Mouse (Mus musculus): Measurements from ENCODE around the gene Ptgs1.

The Ptgs1 gene

DNA sequence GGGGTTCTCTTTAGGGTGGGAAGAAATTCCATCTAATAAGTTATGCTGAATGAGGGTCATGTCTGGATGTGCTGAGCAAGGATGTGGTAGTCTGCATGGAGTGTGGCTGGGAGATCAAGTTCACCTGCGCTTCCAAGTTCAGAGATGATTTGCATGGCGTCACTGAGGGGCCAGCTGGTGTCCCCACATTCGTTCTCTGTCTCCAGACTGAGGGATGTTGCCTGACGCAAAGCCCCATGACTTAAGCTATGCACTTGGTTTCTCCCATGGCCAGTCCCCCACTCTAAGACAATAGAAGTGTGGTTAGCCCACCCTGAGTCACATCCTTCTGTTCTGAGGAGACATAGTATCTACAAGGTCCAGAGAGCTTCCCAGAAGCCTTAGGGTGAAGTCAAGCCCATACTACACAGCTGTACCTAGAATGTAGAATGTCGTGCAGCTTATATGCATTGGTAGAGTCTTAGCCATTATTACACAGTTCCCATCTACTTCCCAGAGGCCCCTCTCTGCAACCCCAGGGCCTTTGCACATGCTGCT lies 15.0 kb upstream of the Ptgs1 start:
- no peak for DNase-seq

GRCm38 (mm10) chr2:36216546-36216945 lies 13.7 kb upstream of the Ptgs1 start:
- peak; percentile 64 to 72 for DNase-seq

DNA sequence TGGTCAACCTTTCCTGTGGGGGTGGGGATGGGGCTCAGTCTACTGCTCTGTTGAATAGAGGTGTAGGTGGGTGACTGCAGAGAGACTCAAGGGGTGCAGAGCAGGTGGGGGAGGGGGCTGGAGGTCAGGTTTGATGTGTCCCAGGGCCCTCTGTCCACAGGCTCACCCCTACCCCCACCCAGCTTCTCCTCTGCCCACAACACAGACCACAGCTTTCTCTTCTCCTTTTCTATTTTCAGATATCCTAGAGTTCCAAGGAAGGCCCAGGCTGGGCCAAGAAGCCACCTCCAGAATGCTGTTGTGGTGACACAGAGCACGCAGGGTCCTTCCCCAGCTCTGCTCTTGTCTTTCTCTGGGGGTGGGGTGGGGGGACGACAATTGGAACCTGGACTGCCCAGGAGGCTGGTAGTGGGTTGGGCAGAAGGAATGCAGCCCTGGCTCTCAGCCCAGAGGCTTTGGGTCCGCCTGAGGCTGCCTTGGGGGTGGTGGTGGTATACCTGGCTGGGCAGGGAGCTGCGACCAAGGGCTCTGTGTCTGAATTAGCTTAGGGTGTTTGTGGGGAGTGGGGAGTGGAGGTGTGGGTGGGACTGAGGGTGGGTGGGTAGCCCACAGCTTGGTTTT lies 13.2 kb upstream of the Ptgs1 start:
- DNase-seq, result peak; percentile 65 to 81

DNA sequence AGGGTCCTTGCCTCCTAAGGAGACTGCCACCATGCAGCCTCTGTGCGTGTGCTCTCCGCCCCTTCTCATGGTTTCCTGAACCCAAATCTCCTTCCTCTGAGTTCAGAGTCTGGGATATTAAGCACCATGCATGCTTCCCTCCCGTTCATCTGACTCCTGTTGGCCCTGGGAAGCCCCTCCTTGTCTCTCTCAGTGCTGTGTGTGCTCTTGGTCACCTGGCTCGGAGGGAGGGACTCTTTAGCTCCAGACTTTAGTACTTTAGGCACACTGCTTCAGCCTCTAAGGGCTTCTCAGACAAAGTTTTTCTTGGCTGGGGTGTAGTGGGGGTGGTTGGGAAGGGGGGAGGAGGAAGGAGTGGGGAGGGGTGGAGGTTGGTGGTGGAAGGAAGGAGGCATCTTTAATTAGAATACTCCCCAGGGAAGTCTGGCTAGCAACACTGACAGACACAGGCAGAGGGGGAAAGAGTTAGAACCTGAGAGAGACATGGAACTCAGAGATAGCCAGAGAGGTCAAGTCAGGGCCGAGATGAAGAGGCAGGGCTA lies 12.5 kb upstream of the Ptgs1 start:
- no peak for DNase-seq

DNA sequence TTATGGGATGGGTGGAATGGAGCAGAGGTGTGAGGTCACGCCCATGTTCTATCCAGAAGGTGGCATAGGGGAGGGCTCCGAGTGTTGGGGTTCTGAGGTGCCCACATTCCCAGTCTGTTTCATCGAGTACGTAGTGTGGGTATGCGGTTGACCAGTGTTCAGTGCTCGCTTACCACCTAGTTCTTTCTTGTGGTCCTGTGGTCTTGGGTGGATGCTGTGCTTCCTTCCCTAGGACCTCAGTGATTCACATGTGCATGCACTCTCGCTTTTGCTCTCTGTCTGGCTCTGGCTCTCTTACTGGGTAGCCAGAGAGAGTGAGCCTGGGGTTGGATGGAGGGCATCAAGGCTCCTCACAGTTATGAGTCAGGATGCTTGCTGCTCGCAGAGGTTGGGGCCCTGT lies 10.1 kb upstream of the Ptgs1 start:
- DNase-seq, result no peak

- DNase-seq, result no peak
Observed at GRCm38 (mm10) chr2:36220891-36221290, 9.3 kb upstream of the Ptgs1 start.

DNA sequence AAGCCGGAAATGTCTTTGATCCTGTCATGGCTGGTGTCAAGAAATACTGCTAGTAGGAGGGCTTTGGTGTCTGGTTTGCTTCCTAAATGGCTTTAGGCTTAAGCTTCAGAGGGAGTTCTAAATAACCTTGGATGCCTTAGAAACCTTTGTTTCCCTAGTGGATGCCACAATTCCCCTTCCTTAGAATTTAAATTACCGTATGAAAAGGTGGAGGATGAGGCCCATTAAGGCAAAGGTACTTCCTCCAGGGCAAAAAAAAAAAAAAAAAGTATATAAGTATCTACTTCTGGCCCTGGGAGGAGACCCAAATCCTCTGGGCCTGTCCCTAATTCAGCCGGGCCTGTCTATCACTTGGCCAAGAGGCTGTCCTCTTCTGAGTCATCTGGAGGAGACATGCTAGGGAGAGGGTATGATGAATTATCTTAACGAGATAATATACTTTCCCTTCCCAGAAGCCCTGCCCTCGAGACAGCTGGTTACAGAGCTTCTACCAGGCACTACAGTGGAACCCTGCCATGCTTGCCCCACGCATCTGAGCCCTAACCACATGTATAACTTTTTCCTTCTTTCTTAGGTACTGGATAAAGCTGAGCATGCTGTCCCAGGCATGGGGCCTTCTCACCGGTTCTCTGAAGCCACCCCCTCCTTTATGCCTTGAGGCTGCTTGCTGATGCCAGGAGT lies 7.9 kb upstream of the Ptgs1 start:
- no peak for DNase-seq

GRCm38 (mm10) chr2:36223436-36223835 lies 6.8 kb upstream of the Ptgs1 start:
- DNase-seq, result no peak

GRCm38 (mm10) chr2:36224153-36224552 lies 6.1 kb upstream of the Ptgs1 start:
- DNase-seq, result no peak

DNA sequence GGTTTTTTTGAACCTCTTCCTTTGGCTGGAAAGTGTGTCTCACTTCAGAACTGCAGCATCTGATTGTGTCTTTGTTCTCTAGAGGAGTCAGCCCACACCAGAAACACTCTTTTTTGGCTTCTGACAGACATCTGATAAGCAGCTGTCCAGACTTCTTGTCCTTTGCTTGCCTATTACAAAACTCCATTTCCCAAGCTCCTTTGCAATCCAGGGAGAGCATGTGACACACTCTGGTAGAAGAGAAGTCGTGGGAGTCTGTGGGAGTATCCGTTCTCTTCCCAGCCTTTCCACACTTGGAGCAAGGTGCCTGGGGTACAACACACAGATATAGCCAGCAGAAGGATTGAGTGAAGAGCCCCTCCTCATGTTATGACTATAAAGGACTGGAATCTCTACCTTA lies 5.6 kb upstream of the Ptgs1 start:
- DNase-seq, result no peak

- no peak for DNase-seq
Observed at GRCm38 (mm10) chr2:36230967-36231366, 741 bp downstream of the Ptgs1 start.

DNA sequence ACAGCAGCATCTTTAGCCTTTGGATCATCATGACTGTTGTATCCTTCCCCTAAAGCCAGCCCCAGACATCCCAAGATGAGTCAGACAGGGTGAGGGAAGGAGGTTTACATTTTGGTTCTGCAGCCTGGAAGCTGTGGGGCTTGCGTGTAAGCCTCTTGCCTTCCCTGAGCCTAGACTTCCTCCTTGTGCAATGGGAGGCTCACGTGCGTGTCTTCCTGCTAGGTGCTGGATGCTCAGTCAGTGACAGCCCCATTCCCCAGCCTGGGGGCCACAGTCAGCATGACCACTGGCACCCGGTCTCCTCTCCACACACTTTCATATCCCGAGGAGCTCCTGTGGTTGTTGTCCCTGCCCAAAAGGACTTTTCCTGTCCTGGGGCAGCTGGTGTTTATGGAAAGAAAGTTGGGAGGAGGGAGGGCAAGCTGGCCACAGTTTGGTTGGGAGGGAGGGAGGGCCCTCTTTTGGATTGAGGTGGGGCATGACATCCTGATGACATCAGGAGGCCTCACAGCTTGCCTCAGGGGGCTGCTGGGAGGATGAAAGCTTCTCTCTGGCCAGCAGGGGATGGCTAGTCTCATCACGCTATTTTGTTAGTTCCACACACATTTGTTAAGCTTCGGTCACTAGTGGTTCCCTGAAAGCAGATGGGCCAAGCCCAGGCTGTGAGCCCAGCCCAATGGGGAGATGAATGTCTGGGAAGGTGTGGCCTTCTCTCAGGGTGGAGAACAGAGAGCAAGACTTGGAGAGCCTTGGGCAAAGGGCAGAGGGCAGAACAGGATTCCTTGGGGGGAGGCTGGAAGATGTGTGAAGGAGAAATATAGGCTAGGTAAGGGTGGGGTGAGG lies 4.5 kb downstream of the Ptgs1 start:
- no peak for DNase-seq

GRCm38 (mm10) chr2:36235917-36236316 lies 5.7 kb downstream of the Ptgs1 start:
- peak; percentile 43 to 64 for DNase-seq

DNA sequence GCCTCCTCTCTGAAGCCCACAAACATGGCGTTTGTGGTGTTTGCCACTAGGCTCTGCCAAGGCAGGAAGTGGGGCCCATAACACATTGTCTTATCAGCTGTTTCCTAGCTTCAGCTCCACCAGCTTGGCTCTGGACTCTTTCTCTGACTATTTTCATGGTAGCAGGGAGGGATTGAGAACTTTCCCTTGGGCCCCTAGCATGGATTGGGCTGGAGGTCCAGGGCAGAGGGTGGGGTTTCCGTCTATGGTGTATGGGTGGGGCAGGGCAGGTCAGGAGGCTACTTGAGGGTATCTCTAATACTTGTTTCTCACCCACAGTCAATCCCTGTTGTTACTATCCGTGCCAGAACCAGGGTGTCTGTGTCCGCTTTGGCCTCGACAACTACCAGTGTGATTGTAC lies 6.7 kb downstream of the Ptgs1 start:
- no peak for DNase-seq

GRCm38 (mm10) chr2:36237557-36237956 lies 7.3 kb downstream of the Ptgs1 start:
- DNase-seq, result no peak

DNA sequence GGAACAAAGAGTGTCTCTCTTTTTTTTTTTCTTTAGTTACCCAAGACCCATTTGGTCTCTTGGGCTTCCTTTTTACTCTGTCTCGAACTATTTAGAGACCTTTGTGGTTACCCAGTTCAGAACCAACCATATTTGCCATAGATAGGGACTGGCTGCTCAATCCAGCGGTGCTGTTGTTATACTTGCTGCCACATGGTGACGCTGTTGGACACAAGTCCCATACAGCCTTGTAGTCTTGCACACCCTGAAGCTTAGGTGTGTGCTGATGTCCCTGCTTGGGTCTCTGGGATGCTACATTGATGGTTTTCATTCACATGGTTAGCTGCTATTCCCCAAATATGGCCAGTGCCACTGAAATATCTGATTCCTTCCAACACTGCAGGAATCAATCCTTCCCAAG lies 8.2 kb downstream of the Ptgs1 start:
- DNase-seq, result no peak

DNA sequence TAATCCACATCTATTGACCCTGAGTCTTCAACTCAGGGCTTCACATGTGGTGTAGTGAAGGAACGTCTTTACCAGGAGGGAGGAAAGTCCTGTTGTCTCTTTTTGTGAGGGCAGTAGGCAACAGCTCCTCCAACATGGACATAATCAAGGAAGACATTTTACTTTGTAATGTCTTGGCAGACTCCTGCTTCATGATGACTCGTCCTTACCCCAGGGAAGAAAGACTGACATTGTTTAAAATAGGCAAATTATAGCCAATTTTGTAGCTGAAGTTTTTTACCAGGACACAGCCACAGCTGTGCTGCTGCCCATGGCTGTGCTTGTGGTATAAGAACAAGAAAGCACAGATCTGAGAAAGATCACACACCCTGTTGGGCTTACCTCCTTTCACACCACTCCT lies 8.7 kb downstream of the Ptgs1 start:
- no peak for DNase-seq

DNA sequence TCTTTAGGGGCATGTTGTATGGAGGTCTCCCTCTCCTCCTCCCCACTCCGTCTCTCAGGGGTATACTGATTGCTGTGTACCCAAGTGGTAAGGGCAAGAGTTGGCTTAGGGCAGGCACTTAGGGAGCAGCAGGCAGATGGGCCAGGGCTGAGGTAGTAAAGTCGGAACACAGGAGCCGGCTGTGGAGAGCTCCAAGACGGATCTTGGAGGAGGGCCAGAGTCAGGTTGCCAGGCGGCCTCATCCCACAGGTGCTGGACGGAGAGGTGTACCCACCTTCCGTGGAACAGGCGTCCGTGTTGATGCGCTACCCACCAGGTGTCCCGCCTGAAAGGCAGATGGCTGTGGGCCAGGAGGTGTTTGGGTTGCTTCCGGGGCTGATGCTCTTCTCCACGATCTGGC lies 12.3 kb downstream of the Ptgs1 start:
- DNase-seq, result peak in 1 of 2 experiments; percentile 42

DNA sequence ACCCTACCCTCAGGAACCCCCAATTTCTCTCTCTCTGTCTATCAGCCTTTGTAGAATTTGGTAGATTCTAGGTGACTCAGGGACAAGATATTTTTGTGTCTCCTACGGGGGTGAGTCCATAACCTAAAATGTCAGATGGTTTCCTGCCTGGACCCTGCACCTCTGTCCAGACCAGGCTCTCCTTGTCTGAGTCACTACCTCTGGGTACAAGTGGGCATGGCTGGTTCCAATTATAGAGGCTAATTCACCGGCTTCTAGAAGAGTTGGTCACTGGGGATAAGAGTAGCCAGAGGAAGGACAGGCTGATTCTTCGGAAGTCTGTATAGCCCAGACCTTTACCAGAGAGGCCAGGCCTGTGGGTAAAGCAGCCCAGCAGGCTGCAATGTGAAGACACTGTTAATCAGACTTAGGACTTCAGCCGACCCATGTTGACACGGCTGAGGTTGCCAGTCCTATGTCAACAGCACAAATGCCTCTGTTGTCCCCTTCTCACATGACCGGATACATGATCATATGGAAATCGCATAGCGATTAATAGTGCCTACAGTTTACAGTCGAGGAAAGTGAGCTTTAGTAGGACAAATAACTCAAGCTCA lies 13.2 kb downstream of the Ptgs1 start:
- no peak for DNase-seq

DNA sequence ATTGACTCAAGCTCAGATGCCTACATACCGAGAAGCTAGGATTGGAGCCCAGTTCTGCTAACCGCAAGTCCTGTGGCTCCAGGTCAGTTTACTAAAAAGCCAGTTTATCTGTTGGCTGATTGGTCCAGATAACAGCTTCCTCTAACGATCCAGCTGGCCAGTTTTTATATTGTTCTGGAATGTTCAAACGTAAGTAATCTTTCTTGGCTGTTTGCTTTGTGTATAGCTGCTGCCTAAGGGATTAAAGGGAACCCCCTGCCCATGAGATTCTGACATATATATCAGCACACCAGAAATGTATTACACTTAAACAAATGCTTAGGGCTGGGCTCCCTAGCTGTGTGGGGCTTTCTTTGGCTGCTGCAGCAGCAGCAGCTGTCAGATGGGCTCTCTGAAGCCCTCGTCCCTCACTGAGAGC lies 13.7 kb downstream of the Ptgs1 start:
- no peak for DNase-seq

- no peak for DNase-seq
Observed at GRCm38 (mm10) chr2:36244705-36245104, 14.5 kb downstream of the Ptgs1 start.

DNA sequence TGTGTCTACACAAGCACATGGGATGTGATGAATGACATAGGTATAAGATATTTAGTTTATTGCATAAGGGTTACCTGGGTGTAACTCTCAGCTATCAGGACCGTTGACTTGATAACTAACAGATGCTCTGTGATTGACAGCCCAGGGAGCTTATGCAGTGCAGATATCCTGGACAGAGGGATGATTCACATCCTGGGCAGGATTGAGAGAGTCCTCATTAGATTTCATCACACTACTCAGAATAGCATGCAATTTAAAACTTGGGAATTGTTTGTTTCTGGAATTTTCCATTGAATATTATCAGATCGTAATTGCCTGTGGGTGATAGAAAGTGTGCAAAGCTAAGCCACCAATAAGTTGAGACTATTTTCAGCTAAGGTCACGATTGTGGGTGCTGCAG lies 17.7 kb downstream of the Ptgs1 start:
- no peak for DNase-seq

DNA sequence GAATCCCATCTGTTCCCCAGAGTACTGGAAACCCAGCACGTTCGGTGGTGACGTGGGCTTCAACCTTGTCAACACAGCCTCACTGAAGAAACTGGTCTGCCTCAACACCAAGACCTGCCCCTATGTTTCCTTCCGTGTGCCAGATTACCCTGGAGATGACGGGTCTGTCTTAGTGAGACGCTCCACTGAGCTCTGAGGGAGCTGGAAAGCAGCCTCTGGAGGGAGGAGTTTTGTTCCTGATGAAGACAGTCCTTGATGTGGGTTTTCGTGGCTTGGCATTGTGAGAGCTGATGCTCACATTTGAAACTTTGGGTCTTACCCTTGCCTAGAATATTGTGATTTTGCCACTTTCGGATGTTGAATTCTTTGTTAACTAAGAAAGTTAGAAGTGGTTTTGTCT lies 20.9 kb downstream of the Ptgs1 start:
- DNase-seq, result no peak
